Mouse (Mus musculus) hindbrain, embryonic 16.5 days (tissue): ENCODE data around the gene Celf2. TPM values are rescaled to one million over a fixed set of nuclear protein-coding genes. Genes with fewer than 3 reads are reported as not detected.
A peak's percentile ranks its signal among the peaks of the same experiment; 100 is the strongest.

Source experiments
- ATAC-seq: fragments of 200-750 bp; cut with Nextera tagmentation; 2 replicates; pipeline ENCODE4 v1.8.0; 2017; ENCODE audit warnings: moderate TSS enrichment, moderate library complexity
- H3K27ac ChIP-seq: fragments of 300-500 bp; sonication (generic); 2 replicates; pipeline ENCODE4 v1.5.1; 2014; ENCODE audit warnings: low read depth, mild to moderate bottlenecking, control low read depth, low read length, moderate library complexity
- H3K27me3 ChIP-seq: fragments of 300-500 bp; sonication (generic); replicated peaks from 2 replicates; pipeline ENCODE4 v1.6.1; 2014; ENCODE audit warnings: low read length; ENCODE audit not compliant: control insufficient read depth, insufficient read depth
- H3K36me3 ChIP-seq: fragments of 300-500 bp; sonication (generic); 2 replicates; pipeline ENCODE4 v1.6.1; 2014; ENCODE audit warnings: mild to moderate bottlenecking, low read length, moderate library complexity, mixed read lengths; ENCODE audit not compliant: control insufficient read depth, insufficient read depth
- H3K4me1 ChIP-seq: fragments of 300-500 bp; sonication (generic); 2 replicates; pipeline ENCODE4 v1.6.1; 2014; ENCODE audit warnings: low read depth, low read length; ENCODE audit not compliant: control insufficient read depth, insufficient read depth
- H3K4me2 ChIP-seq: fragments of 300-500 bp; sonication (generic); 2 replicates; pipeline ENCODE4 v1.6.1; 2014; ENCODE audit warnings: mild to moderate bottlenecking, low read length, control low read depth, moderate library complexity
- H3K4me3 ChIP-seq: fragments of 300-500 bp; sonication (generic); 2 replicates; pipeline ENCODE4 v1.5.1; 2014; ENCODE audit warnings: mild to moderate bottlenecking, low read length, control low read depth, moderate library complexity
- H3K9ac ChIP-seq: fragments of 300-500 bp; sonication (generic); 2 replicates; pipeline ENCODE4 v1.6.1; 2014; ENCODE audit warnings: low read depth, mild to moderate bottlenecking, control low read depth, low read length, moderate library complexity
- H3K9me3 ChIP-seq: fragments of 300-500 bp; sonication (generic); 2 replicates; pipeline ENCODE4 v1.6.1; 2014; ENCODE audit warnings: mild to moderate bottlenecking, low read length, moderate library complexity; ENCODE audit not compliant: control insufficient read depth
- WGBS: fragments of 180-500 bp; shearing (Covaris S2); extraction: QIAGEN DNeasy Blood & Tissue Kit; methylation state at CpG from one replicate; pipeline ENCODE4 v1.1.7; 2014; 5-methylcytosine and 5-hydroxymethylcytosine counted together
- polyA plus RNA-seq: library from polyadenylated mRNA; unstranded; fragments of >200 nt; fragmentation: Nextera tagmentation; extraction: Ambion mirVana; gene quantifications from 2 replicates; pipeline ENCODE4 v1.2.1, GENCODE M21; 2015

The Celf2 gene
- polyA plus RNA-seq, 1 experiment from 2014 or later: 130 TPM

DNA sequence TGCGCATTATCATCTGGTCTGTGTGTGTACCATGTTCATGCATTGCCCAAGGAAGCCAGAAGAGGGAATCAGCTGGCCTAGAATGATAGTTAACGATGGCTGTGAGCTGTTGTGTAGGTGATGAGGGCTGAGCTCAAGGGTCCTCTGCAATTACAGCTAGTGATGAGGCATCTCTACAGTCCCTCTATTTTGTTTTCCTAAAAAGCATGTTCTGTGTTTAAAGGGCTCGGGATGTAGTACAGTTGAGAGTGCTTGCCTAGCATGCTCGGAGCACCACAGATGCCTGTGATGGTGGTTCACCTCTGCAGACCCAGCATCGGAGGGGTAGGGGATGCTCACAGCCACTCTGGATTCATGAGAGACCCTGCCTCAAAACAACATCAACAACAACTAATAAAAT is 416.7 kb downstream of the Celf2 start:
- no peak overlapping the region for H3K9ac ChIP-seq
- no peaks in the 10 kb centered on the region for H3K9me3 ChIP-seq
- H3K4me3 ChIP-seq: no peak overlapping the region
- peaks cover 4% of the 10 kb centered on the region for H3K4me1 ChIP-seq
- no peak overlapping the region for H3K27ac ChIP-seq
- no peak for ATAC-seq
- H3K4me2 ChIP-seq: no peak overlapping the region
- WGBS: 97% methylated on average over 5 of the region's 5 CpGs
- H3K36me3 ChIP-seq: no peaks in the 10 kb centered on the region
- H3K27me3 ChIP-seq: no peaks in the 10 kb centered on the region

- Histone ChIP-seq H3K27ac (no peak overlapping the region), H3K9ac (no peak overlapping the region), H3K4me2 (no peak overlapping the region), H3K4me1 (peaks cover 4% of the 10 kb centered on the region), H3K36me3 (no peaks in the 10 kb centered on the region), H3K4me3 (no peak overlapping the region), H3K27me3 (no peaks in the 10 kb centered on the region), H3K9me3 (no peaks in the 10 kb centered on the region)
- WGBS: 85% methylated on average over 1 of the region's 1 CpGs
- no peak for ATAC-seq
These were observed 418.9 kb downstream of the Celf2 start for GRCm38 (mm10) chr2:7090496-7090895.

DNA sequence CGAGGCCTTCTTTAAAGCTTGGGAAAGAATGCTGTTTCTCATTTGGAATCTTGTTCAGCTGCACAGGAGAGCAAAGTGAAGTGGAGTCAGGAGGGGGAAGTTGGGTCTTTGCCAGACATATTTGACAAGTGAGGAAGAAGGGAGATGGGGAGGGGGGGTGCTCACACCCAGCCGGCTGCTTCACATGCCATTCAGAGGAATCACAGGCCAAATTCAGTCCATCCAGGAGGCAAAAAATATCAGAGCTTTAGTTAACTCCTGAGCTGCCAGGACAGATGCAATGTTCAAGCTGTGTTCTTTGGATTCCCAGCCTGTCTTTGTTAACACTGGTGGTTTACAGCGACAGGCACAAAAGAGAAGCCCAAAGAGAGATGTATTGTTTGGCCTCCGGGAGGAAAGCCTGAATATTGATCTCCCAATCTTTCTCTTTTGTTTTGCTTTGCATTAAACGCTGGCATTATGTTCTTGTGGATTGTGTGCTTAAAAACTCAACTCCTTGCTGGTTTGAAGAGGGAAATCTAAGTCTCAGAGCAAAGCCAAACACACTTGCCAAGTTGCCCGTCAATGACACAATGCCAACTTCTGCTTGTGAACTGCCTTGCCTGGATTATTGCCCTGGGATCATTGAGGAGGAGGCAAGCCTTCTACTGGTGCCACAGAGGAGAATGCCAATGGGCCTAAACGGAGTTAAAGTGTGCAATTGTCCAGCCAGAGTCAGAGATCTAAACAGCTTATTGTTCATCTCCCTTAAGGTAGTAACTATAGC is 420.1 kb downstream of the Celf2 start:
- Histone ChIP-seq H3K36me3 (no peaks in the 10 kb centered on the region), H3K4me3 (no peak overlapping the region), H3K9ac (no peak overlapping the region), H3K4me2 (no peak overlapping the region), H3K27ac (peak overlapping the region; percentile 53), H3K27me3 (no peaks in the 10 kb centered on the region), H3K9me3 (no peaks in the 10 kb centered on the region), H3K4me1 (peaks cover 4% of the 10 kb centered on the region)
- 7% methylated on average over 7 of the region's 7 CpGs for WGBS
- ATAC-seq: peak; percentile 91

GRCm38 (mm10) chr2:7088536-7088935 is 420.8 kb downstream of the Celf2 start:
- no peaks in the 10 kb centered on the region for H3K27me3 ChIP-seq
- no peaks in the 10 kb centered on the region for H3K9me3 ChIP-seq
- H3K27ac ChIP-seq: peak overlapping the region; percentile 53
- H3K4me1 ChIP-seq: peaks cover 4% of the 10 kb centered on the region
- 21% methylated on average over 4 of the region's 4 CpGs for WGBS
- no peak overlapping the region for H3K4me3 ChIP-seq
- H3K36me3 ChIP-seq: no peaks in the 10 kb centered on the region
- no peak overlapping the region for H3K9ac ChIP-seq
- ATAC-seq: no peak
- no peak overlapping the region for H3K4me2 ChIP-seq

GRCm38 (mm10) chr2:7087480-7087879 is 421.9 kb downstream of the Celf2 start:
- no peak overlapping the region for H3K9ac ChIP-seq
- no peaks in the 10 kb centered on the region for H3K27me3 ChIP-seq
- H3K4me2 ChIP-seq: no peak overlapping the region
- H3K27ac ChIP-seq: no peak overlapping the region
- H3K36me3 ChIP-seq: no peaks in the 10 kb centered on the region
- no peak for ATAC-seq
- no peaks in the 10 kb centered on the region for H3K9me3 ChIP-seq
- no peak overlapping the region for H3K4me3 ChIP-seq
- WGBS: 72% methylated on average over 14 of the region's 14 CpGs
- peaks cover 8% of the 10 kb centered on the region for H3K4me1 ChIP-seq

DNA sequence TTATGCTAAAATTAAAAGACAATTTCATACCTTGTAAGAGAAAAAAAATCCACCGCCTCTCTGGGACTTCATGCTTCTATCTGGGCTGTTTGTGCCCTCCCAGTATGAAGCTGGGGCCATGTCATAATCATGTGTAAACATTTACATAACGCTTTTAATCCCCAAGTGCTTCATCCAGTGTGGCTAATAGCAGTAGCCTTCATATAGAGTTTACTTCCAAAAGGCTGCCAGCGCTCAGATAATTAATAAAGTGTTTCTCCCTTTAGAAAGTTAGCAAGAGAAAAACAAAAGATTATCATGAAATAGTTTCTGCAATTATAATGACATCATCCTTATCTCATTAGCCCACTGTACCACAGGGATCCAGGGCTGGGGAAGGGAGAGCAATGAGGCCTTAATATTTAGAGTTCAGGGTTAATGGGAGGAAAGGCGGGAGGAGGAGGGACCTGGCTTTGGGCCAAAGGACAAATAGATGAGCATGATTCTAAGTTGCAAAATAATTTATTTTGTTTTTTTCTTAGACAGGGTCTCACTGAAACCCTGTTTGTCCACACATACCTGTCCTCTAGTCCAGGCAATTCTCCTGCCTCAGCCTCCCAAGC is 425.8 kb downstream of the Celf2 start:
- no peaks in the 10 kb centered on the region for H3K9me3 ChIP-seq
- H3K4me1 ChIP-seq: peaks cover 12% of the 10 kb centered on the region
- H3K27ac ChIP-seq: no peak overlapping the region
- WGBS: 54% methylated on average over 4 of the region's 4 CpGs
- H3K27me3 ChIP-seq: no peaks in the 10 kb centered on the region
- no peak for ATAC-seq
- H3K9ac ChIP-seq: no peak overlapping the region
- H3K4me3 ChIP-seq: no peak overlapping the region
- no peaks in the 10 kb centered on the region for H3K36me3 ChIP-seq
- H3K4me2 ChIP-seq: no peak overlapping the region

- no peak overlapping the region for H3K9ac ChIP-seq
These were observed 426.9 kb downstream of the Celf2 start for GRCm38 (mm10) chr2:7082376-7083025.

GRCm38 (mm10) chr2:7080794-7081783 is 428.3 kb downstream of the Celf2 start:
- H3K27me3 ChIP-seq: no peaks in the 10 kb centered on the region
- 9% methylated on average over 28 of the region's 28 CpGs for WGBS

More at GRCm38 (mm10) chr2:7082376-7083025, 426.9 kb downstream of the Celf2 start:
- H3K27me3 ChIP-seq: no peaks in the 10 kb centered on the region
- H3K27ac ChIP-seq: no peak overlapping the region
- ATAC-seq: no peak
- no peaks in the 10 kb centered on the region for H3K36me3 ChIP-seq
- H3K4me1 ChIP-seq: peaks cover 12% of the 10 kb centered on the region
- 77% methylated on average over 9 of the region's 9 CpGs for WGBS
- H3K4me2 ChIP-seq: no peak overlapping the region
- H3K9me3 ChIP-seq: peaks cover 2% of the 10 kb centered on the region
- H3K4me3 ChIP-seq: no peak overlapping the region

More at GRCm38 (mm10) chr2:7080794-7081783, 428.3 kb downstream of the Celf2 start:
- peak overlapping the region; percentile 28 for H3K4me3 ChIP-seq
- peak overlapping the region; percentile 65 for H3K9ac ChIP-seq
- peaks cover 12% of the 10 kb centered on the region for H3K4me1 ChIP-seq
- H3K36me3 ChIP-seq: no peaks in the 10 kb centered on the region
- peak; percentile 68 for ATAC-seq
- peaks cover 9% of the 10 kb centered on the region for H3K9me3 ChIP-seq
- H3K27ac ChIP-seq: peak overlapping the region; percentile 64; the same call in 1 of the 2 replicates
- H3K4me2 ChIP-seq: peak overlapping the region; percentile 62
